Mouse (Mus musculus) erythroblast, adult 5-6 weeks (primary cell): ENCODE measurements at regions not wholly inside any gene's neighbourhood (a gene's known extent, or its start where the extent isn't known, plus 50 kb on each side); places are given as distances from the start of the nearest gene placed in this dataset.

ENCODE experiments used
- ATAC-seq: replicated peaks from 2 replicates; pipeline ENCODE4 v1.8.0; 2016; ENCODE audit warnings: moderate number of reproducible peaks, mild to moderate bottlenecking, moderate TSS enrichment, inconsistent platforms; ENCODE audit not compliant: poor library complexity, low FRiP score, severe bottlenecking

DNA sequence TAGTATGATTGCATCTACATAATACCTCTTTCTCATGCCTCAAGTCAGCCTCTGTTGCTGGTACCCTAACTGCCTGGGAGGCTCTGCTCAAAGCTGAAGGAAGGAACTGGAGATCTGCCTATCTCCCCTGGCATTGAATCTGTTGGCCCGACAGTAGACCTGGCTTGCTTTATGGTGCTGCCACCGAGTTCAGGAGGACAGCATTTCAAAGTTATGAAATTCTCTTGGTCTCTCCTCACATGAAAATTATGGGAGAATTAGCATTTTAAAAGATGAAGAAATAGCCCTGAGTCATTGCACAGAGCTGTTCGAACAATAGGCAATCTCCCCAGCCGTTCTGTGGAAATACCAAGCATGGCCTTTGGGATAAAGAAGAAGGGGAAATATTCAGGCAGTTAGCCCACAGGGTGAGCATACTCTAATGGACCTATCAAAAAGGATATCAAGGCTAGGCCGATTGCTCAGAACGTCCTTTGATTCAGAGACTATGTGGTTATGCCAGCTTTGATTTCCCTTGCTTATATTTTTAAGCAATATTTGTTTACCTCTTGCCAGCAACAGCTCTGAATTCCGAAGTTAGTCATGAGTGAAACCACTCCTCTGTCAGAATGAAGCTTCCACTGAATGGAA is 369.3 kb downstream of the Lmo4 start:
- no peak for ATAC-seq

GRCm38 (mm10) chr3:143834725-143835124 is 370.3 kb downstream of the Lmo4 start:
- ATAC-seq: no peak

DNA sequence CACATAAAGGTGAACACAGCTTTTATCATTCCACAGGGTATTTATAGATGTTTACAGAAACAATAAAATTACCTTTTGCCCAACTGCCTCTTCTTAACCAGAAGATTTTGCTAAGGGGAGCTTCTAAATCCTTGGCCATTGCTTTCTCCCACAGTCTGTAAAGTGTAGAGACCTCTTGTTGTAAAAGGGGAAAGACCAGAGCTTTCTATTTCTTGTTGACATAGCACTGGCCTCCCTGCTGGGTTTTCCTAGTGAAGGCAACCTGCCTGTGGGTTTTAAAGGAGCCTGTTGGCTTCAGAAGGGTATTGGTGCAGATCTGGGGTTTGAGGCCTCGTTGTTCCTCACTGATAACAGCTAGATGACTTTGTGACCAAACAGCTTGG is 381.6 kb downstream of the Lmo4 start:
- no peak for ATAC-seq

- ATAC-seq: no peak
Observed at GRCm38 (mm10) chr3:143822564-143823394, 382.2 kb downstream of the Lmo4 start.

DNA sequence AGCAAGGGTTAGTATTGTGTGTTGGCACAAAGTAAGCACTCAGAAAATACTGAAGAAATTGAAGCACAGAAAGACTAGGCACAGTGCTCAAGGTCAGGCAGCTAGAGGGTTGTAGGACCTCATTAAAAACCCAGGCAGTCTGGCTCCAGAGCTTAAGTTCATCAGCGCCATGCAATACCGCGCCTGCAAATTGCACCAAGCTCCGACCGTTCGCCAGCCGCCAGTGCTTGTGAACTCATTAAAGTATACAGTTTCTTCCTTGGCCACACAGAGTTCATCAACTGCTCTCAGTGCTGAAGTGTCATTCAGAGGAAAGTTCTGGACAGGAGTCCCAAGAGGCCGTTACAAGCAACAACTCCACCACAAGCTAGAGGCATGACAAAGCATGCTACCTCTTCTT is 397.5 kb downstream of the Lmo4 start:
- ATAC-seq: no peak

GRCm38 (mm10) chr3:143806940-143807339 is 398.1 kb downstream of the Lmo4 start:
- ATAC-seq: no peak

GRCm38 (mm10) chr3:143797850-143798249 is 407.2 kb downstream of the Lmo4 start:
- ATAC-seq: no peak

DNA sequence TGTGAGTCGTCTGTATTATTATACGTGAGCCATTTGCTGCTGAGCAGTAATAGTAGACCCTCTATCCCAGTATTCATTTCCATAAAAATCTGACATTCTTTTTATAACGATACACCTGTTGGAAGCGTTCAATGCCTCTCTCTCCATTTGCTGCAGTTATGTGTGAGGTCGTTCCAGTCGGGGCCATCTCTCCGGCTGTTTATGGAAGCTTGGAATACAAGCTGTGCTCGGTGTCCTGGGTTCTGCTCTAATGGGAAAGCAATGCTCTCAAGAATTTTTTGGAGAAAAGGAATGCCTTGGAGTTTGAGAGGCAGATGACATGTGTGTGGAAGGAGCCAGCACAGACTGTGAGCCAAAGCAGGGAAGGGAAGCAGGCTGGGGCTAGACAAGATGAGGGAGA is 414.1 kb downstream of the Lmo4 start:
- no peak for ATAC-seq

DNA sequence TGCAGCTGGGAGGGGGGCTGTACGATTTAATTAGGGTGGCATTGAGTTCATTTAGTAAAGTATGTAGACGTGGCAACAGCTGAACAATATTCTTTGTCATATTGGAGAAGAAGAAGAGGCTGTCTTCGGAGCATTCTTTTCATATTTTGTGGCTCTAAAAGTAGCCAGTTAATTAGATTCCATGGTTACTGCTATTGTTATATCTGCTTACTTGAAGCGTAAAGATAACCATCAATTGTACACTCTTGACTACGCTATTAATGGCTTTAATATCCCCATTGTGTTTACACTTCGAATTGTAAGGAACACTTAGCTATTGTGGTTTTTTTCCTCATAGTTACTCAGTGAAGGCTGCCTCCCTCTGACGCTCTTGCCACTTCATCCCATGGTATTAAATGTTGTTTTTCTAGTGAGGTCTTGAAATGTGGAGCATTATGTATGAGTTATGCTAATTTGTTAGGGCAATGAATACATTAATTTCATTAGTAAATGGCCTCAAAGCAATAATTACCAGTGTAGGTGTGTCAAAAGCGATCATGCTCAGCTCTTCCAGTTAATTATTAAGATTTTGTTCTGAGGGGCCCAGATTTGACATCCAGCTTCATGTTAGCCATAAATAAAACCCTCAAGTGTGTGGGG is 415.0 kb downstream of the Lmo4 start:
- no peak for ATAC-seq

DNA sequence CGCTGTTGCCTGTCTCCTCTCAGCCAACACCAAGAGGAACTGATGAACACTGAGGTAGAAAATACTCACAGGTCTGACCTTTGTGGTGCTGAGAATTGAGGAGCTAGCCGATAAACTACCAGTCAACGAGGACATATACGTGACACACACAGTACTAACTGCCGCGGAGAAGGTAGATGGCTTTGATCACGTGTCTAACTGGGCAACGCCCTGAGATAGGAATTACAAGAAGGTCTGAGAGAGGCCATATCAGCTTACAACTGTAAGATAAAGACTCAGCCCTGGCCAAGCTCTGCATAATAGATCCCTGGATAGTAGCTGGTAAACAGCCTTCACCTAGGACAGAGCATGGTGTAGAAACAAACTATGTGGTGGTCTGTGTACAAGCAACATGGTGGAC is 418.1 kb downstream of the Lmo4 start:
- ATAC-seq: no peak

- ATAC-seq: no peak
Observed at GRCm38 (mm10) chr3:143784353-143784791, 420.6 kb downstream of the Lmo4 start.

- no peak for ATAC-seq
Observed at GRCm38 (mm10) chr3:143778161-143778560, 426.9 kb downstream of the Lmo4 start.

- ATAC-seq: no peak
Observed at GRCm38 (mm10) chr3:143759337-143759736, 445.7 kb downstream of the Lmo4 start.

- no peak for ATAC-seq
Observed at GRCm38 (mm10) chr3:143753197-143753596, 451.8 kb downstream of the Lmo4 start.

GRCm38 (mm10) chr3:143752660-143753059 is 452.4 kb downstream of the Lmo4 start:
- ATAC-seq: no peak

DNA sequence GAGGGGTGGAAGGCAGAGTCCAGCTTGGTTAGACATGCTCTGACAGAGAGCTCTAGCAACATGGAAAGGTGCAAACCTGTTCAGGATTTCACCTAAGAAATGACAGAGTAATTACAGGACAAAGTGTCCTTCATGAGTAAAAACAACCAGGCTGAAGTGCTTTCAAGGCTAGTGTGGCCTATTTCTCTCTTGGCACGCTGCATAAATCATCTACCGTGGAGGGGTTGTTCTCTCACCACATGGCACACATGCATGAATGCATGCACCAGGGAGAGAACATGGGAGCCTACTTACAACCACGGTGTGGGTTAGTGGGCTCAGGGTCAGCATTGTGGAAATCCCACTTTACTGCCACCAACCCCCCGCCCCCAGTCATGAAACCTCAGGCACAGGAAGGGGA is 454.9 kb downstream of the Lmo4 start:
- no peak for ATAC-seq

DNA sequence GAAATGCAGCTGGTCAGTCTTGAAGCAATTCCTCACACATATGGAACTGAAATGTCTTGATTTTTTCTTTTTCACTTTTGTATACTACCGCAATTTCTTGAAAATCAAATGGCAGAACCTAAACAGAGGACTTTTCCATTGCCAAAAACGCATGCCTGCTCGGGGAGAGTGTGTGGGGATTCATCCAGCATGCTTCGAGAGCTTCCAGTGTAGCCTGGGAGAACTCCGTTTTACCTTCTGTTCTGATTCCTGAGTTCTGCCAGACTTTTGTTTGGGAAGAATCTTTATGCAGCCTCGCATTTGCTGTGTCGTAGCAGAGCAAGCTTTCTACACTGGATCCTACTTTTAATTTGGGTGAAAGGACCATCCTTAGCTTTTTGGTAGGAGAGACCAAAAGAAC is 461.4 kb downstream of the Lmo4 start:
- ATAC-seq: no peak

GRCm38 (mm10) chr3:143742786-143743571 is 462.0 kb downstream of the Lmo4 start:
- no peak for ATAC-seq

- ATAC-seq: no peak
Observed at GRCm38 (mm10) chr3:143738676-143739075, 466.3 kb downstream of the Lmo4 start.

GRCm38 (mm10) chr3:143737844-143738243 is 467.2 kb downstream of the Lmo4 start:
- ATAC-seq: no peak
